8 mouse cellular contexts compared by ENCODE assay signal in genomic region chr11:32027474-32028342, GRCm38 (mm10). TPM values are rescaled to one million over a fixed set of nuclear protein-coding genes. Genes with fewer than 3 reads are reported as not detected.
DNase-seq lines count a peak whose midpoint lies in the region; ATAC-seq and TF ChIP-seq lines count a peak whose summit lies in the region.

No protein-coding gene starts in this region.

- WGBS in hindbrain, postnatal 0 days, result 17% methylated on average over 7 of the region's 7 CpGs
- 42% methylated on average over 7 of the region's 7 CpGs for WGBS in neural tube, embryonic 12.5 days

- 0 out of 2 replicates have a peak overlapping the region, but pooled peaks have one; percentile 3 for H3K4me2 ChIP-seq in hindbrain, postnatal 0 days (ENCODE audit: low read depth, low read length)
- peak overlapping the region; percentile 14; the same call in 1 of the 2 replicates for H3K4me2 ChIP-seq in neural tube, embryonic 12.5 days (replicated peaks)

- H3K4me1 ChIP-seq in hindbrain, postnatal 0 days (ENCODE audit: insufficient read depth, low read length), result peaks cover 21% of the 10 kb centered on the region
- H3K4me1 ChIP-seq in neural tube, embryonic 12.5 days, result peaks cover 46% of the 10 kb centered on the region

- no peak overlapping the region for H3K4me3 ChIP-seq in hindbrain, postnatal 0 days (ENCODE audit: low read length)
- no peak overlapping the region for H3K4me3 ChIP-seq in neural tube, embryonic 12.5 days

- H3K36me3 ChIP-seq in hindbrain, postnatal 0 days (ENCODE audit: insufficient read depth, low read length), result no peaks in the 10 kb centered on the region
- H3K36me3 ChIP-seq in neural tube, embryonic 12.5 days, result peaks cover 7% of the 10 kb centered on the region; the same call in 1 of the 2 replicates

- peak; percentile 41 for DNase-seq in embryo, embryonic 10 days (ENCODE audit: low spot score)
- no peak for DNase-seq in embryo, embryonic 9.5 days (ENCODE audit: extremely low spot score)
- peak; percentile 90 for DNase-seq in hindbrain, postnatal 0 days (ENCODE audit: low spot score)
- DNase-seq in testis, postnatal 10 days (ENCODE audit: low spot score), result no peak
- no peak for DNase-seq in testis, postnatal 14 days (ENCODE audit: low spot score)
- DNase-seq in lung, postnatal 25 days (ENCODE audit: low spot score), result no peak

- ATAC-seq in common myeloid progenitor, adult 5-6 weeks (replicated peaks; ENCODE audit: low read depth, poor library complexity, severe bottlenecking), result 0 out of 2 replicates have a peak, but pooled peaks have one; percentile 19
- ATAC-seq in hindbrain, postnatal 0 days, result peak; percentile 93
- peak; percentile 66 for ATAC-seq in neural tube, embryonic 12.5 days (ENCODE audit: low FRiP score, low read depth)

- H3K27ac ChIP-seq in hindbrain, postnatal 0 days, result peak overlapping the region; percentile 69
- H3K27ac ChIP-seq in neural tube, embryonic 12.5 days, result no peak overlapping the region

- no peaks in the 10 kb centered on the region for H3K27me3 ChIP-seq in hindbrain, postnatal 0 days (ENCODE audit: insufficient read depth, low read length)
- H3K27me3 ChIP-seq in neural tube, embryonic 12.5 days (replicated peaks), result no peaks in the 10 kb centered on the region

- H3K9ac ChIP-seq in hindbrain, postnatal 0 days (replicated peaks; ENCODE audit: low read length), result no peak overlapping the region; the same call in 1 of the 2 replicates
- no peak overlapping the region for H3K9ac ChIP-seq in neural tube, embryonic 12.5 days

- H3K9me3 ChIP-seq in hindbrain, postnatal 0 days (ENCODE audit: low read length), result no peaks in the 10 kb centered on the region
- H3K9me3 ChIP-seq in neural tube, embryonic 12.5 days, result no peaks in the 10 kb centered on the region

- no peak for TF ChIP-seq CTCF in hindbrain, postnatal 0 days (IDR thresholded peaks at IDR 0.05; ENCODE audit: low read depth)

RNA-seq across cellular contexts. Expression of gene Nsg2, which starts 27.4 kb away (rescaled TPM):
- 1.8 and 3.1 TPM in 2 replicates for total RNA-seq in common myeloid progenitor, adult 5-6 weeks (2017)
- 646 and 650 TPM in 2 replicates for total RNA-seq in hindbrain, postnatal 0 days (2014; rRNA removed)
- 407 and 433 TPM in 2 replicates for polyA plus RNA-seq in hindbrain, postnatal 0 days (2015; fragmentation: Nextera tagmentation; extraction: Ambion mirVana)
- 212 and 216 TPM in 2 replicates for polyA plus RNA-seq in neural tube, embryonic 12.5 days (2016; fragmentation: Nextera tagmentation; extraction: Ambion mirVana)

Comparison
In these comparisons a context has a peak if more than half of its experiments do, and no peak if none do; other contexts are left out.
1. DNase-seq: peak in embryo, embryonic 10 days (single experiment) and hindbrain, postnatal 0 days (single experiment); none in embryo, embryonic 9.5 days (single experiment), testis, postnatal 10 days (single experiment), testis, postnatal 14 days (single experiment) and lung, postnatal 25 days (single experiment).
2. ATAC-seq: peak in every context shown above with its lines; median percentile 93 in hindbrain, postnatal 0 days; 66 in neural tube, embryonic 12.5 days; 19 in common myeloid progenitor, adult 5-6 weeks.
3. RNA of gene Nsg2, which starts 27.4 kb away (total RNA-seq): 646 to 650 TPM in hindbrain, postnatal 0 days; 1.8 to 3.1 TPM in common myeloid progenitor, adult 5-6 weeks; every median in the first group is over 100 times any median in the second.